Mouse (Mus musculus): ENCODE data around the gene Olfr1354. TPM values are rescaled to one million over a fixed set of nuclear protein-coding genes. Genes with fewer than 3 reads are reported as not detected.
"Not testable (repeated sequence)": the region's sequence is repeated elsewhere in the genome, so short reads cannot be mapped to it uniquely, and the experiment has no call there.

Olfr1354 gene
- not detected in 2 replicates for polyA plus RNA-seq (2015; fragmentation: Nextera tagmentation; extraction: Ambion mirVana)

GRCm38 (mm10) chr10:78912871-78913270, at the start of gene Olfr1354:
TSS of gene Olfr1354 (plus strand) at chr10:78913171.
- not testable (repeated sequence) for H3K4me2 ChIP-seq; H3K4me3 ChIP-seq; H3K27me3 ChIP-seq; H3K4me1 ChIP-seq; H3K9me3 ChIP-seq; H3K27ac ChIP-seq; ATAC-seq (ENCODE audit: borderline replicate concordance, extremely low read depth, low FRiP score, low TSS enrichment); H3K9ac ChIP-seq; H3K36me3 ChIP-seq
- 72% methylated on average over 1 of the region's 1 CpGs for WGBS

- no peaks in the 10 kb centered on the region for H3K4me1 ChIP-seq
- WGBS = 60% methylated on average over 2 of the region's 2 CpGs
- no peak within 1 kb of the TSS for H3K4me2 ChIP-seq
- H3K4me3 ChIP-seq = no peak within 1 kb of the TSS
- no peak within 1 kb of the TSS for H3K27ac ChIP-seq
- H3K36me3 ChIP-seq = no peaks in the 10 kb centered on the region
- no peaks in the 10 kb centered on the region for H3K27me3 ChIP-seq
- H3K9ac ChIP-seq = no peak within 1 kb of the TSS
- no peak for ATAC-seq (ENCODE audit: borderline replicate concordance, extremely low read depth, low FRiP score, low TSS enrichment)
- no peaks in the 10 kb centered on the region for H3K9me3 ChIP-seq
These were observed 37.7 kb upstream of the Olfr1354 start, which contains the start of gene Olfr1355 for GRCm38 (mm10) chr10:78875240-78875639. TSS of gene Olfr1355 (plus strand) at chr10:78875540.

DNA sequence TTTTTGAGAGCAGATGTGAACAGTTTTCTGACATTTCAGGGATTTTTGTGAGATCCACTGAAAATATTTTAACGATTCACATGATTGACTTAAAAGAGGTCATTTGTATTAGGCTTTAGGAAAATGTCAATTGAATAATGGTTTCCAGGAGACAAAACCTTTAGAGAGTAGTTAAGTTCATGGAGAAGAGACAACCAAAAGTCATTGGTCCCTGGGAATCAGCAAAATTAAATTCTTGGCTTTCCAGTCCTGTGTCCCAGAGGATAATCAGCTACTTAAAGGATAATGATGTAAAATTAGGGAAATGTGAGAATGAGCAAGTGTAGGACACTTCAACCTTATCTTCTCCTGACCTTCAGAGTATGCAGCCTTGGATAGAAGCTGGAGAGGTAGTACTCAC, 37.4 kb downstream of the Olfr1354 start, which contains the start of gene Olfr8:
Gene Olfr8 (plus strand): TSS at position 301 of the 400 bp plus-strand sequence.
- not testable (repeated sequence) for H3K36me3 ChIP-seq; H3K9me3 ChIP-seq; H3K4me1 ChIP-seq; H3K9ac ChIP-seq; H3K4me3 ChIP-seq; H3K4me2 ChIP-seq; H3K27ac ChIP-seq; H3K27me3 ChIP-seq; ATAC-seq (ENCODE audit: borderline replicate concordance, extremely low read depth, low FRiP score, low TSS enrichment)
- WGBS = 80% methylated on average over 1 of the region's 1 CpGs

DNA sequence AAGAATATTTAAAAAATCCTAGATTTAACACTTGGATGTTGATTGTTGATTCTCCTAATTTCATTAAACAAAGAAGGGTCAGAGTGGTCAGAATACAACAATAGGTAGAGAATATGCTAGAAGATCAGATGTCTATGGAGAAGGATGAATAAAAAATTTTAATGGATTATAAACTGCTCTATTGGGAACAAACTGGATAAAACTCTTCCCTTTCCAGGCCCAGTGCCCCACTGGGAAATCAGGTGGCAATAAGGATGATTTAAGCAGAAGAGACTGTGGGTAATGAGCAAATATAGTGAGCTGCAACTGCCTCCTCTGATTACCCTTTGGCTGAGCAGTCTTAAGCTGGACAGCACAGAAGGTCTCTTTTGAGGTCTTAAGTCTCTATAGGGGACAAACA, 50.0 kb downstream of the Olfr1354 start, which contains the start of gene Olfr1353:
Gene Olfr1353 (plus strand): TSS at position 301 of the 400 bp plus-strand sequence.
- not testable (repeated sequence) for H3K4me1 ChIP-seq; H3K27ac ChIP-seq; H3K36me3 ChIP-seq; H3K9me3 ChIP-seq; H3K27me3 ChIP-seq; H3K4me3 ChIP-seq; H3K9ac ChIP-seq; ATAC-seq (ENCODE audit: borderline replicate concordance, extremely low read depth, low FRiP score, low TSS enrichment); H3K4me2 ChIP-seq

Other genes starting within 250 kb of the Olfr1354 start
- gene Casp14, start 194.9 kb upstream of the Olfr1354 start, polyA plus RNA-seq (2015; fragmentation: Nextera tagmentation; extraction: Ambion mirVana) = 0.06 and 0.08 TPM in 2 replicates
- 0.09 TPM in 1 of 2 replicates, not detected in the other for gene Ccdc105, start 160.1 kb upstream of the Olfr1354 start, polyA plus RNA-seq (2015; fragmentation: Nextera tagmentation; extraction: Ambion mirVana)
- 1.1 and 1.2 TPM in 2 replicates for gene Slc1a6, start 132.7 kb upstream of the Olfr1354 start, polyA plus RNA-seq (2015; fragmentation: Nextera tagmentation; extraction: Ambion mirVana)
- gene Olfr1356, start 61.0 kb upstream of the Olfr1354 start, polyA plus RNA-seq (2015; fragmentation: Nextera tagmentation; extraction: Ambion mirVana) = not detected in 2 replicates
- not detected in 2 replicates for gene Olfr1355, start 37.6 kb upstream of the Olfr1354 start, polyA plus RNA-seq (2015; fragmentation: Nextera tagmentation; extraction: Ambion mirVana)
- not detected in 2 replicates for gene Olfr8, start 37.5 kb downstream of the Olfr1354 start, polyA plus RNA-seq (2015; fragmentation: Nextera tagmentation; extraction: Ambion mirVana)
- gene Olfr1353, start 50.1 kb downstream of the Olfr1354 start, polyA plus RNA-seq (2015; fragmentation: Nextera tagmentation; extraction: Ambion mirVana) = not detected in 2 replicates
- gene Olfr1352, start 67.9 kb downstream of the Olfr1354 start, polyA plus RNA-seq (2015; fragmentation: Nextera tagmentation; extraction: Ambion mirVana) = not detected in 2 replicates
- gene Olfr1351, start 99.3 kb downstream of the Olfr1354 start, polyA plus RNA-seq (2015; fragmentation: Nextera tagmentation; extraction: Ambion mirVana) = not detected in 2 replicates
- gene Olfr57, start 115.6 kb downstream of the Olfr1354 start, polyA plus RNA-seq (2015; fragmentation: Nextera tagmentation; extraction: Ambion mirVana) = not detected in 2 replicates
- 27.9 and 31.1 TPM in 2 replicates for gene 2610008E11Rik, start 184.4 kb downstream of the Olfr1354 start, polyA plus RNA-seq (2015; fragmentation: Nextera tagmentation; extraction: Ambion mirVana)
- not detected in 2 replicates for gene Vmn2r80, start 235.6 kb downstream of the Olfr1354 start, polyA plus RNA-seq (2015; fragmentation: Nextera tagmentation; extraction: Ambion mirVana)

All from lung, embryonic 15.5 days (tissue).